Mouse (Mus musculus): ENCODE measurements at regions not wholly inside any gene's neighbourhood (a gene's known extent, or its start where the extent isn't known, plus 50 kb on each side); places are given as distances from the start of the nearest gene placed in this dataset.
"Not testable (repeated sequence)": the region's sequence is repeated elsewhere in the genome, so short reads cannot be mapped to it uniquely, and the experiment has no call there.

DNA sequence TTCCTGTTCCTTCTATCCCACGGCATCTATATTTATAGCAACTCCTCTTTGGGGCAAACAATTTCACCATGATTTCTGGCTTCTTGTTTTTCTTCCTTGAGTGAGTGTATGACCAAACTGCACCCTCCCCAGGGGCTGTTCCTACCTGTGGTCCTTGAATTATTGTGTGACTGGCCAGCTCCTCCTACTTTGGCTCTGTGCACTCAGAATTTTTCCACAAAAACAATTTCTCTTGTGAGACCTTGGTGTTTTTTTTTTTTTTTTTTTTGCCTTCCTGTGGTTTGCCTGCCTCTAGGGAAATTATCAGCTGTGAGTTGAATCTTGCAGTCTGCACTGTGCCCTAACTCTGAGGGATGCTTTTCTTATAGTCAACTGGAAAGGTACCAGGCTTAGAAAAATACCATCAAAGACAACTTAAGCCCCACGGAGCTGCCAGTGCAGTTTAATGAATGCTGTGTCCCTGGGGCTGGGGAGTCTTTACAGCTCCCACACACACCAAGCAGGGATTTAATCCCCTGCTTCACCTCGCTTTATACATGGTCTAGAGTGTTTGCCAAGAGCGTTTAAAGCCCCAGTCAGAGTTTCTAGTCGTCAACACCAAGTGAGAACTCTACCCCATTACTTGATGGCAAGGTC, 216.2 kb upstream of the Sesn3 start:
- no peak for DNase-seq

DNA sequence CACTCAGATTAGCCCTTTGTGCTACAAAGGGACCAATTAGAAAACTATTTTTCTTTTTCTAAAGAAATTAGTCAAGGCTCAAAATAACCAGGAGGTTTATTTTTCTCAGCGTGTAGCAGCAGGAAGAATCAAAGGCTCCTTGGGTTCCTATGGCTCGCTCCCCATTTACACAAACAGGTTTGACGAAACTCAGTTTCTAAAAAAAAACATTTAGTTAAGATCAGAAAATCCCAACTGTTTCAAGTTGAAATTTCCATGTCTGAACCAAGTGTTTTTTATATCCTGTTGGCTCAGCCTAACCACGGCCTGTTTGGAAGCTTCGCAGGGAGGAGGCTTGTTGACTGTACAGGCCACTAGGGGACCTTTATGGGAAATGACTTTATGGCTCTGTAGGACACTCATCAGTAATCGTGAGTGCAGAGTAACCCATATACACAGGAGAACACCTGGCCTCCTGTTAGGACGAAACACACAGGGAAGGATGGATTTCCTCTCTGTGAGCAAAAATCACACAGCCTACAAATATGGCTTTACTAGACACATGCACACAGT, 215.6 kb upstream of the Sesn3 start:
- DNase-seq, result no peak

DNA sequence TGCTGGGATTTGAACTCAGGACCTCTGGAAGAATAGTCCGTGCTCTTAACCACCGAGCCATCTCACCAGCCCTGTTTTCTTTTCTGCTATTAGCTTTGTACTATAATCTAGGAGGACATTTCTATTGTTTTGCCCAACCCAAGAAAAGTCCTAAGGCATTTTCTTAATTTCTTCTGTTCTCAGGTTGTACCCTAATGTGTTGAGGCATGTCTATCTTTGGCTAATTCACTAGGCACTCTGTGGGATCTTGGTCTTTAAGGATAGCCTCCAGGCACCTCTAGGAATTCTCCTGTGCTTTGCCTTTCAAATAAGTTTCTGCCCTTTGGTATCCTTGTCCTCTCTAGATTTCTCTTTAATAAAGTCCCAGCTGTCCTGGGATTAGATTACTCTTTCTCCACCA, 214.6 kb upstream of the Sesn3 start:
- DNase-seq, result no peak

DNA sequence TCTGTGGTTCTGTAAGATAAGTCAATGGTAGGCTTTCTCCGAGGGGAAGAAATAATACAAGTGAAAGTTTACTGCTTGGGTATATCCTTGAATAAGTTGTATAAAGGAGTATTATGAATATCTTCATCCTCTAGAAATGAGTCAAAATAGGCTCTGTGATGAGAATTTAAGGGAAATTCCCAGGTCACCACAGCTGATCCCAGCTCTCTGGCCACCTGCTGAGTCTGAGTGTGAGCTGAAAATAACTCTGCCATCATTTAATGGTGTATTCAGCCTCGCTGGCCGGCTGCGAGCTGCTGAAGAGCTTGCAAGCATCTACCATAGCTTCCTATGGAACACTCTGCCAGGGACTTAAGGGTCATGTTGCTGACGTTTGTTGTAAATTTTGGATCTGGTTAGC, 213.5 kb upstream of the Sesn3 start:
- DNase-seq, result no peak

DNA sequence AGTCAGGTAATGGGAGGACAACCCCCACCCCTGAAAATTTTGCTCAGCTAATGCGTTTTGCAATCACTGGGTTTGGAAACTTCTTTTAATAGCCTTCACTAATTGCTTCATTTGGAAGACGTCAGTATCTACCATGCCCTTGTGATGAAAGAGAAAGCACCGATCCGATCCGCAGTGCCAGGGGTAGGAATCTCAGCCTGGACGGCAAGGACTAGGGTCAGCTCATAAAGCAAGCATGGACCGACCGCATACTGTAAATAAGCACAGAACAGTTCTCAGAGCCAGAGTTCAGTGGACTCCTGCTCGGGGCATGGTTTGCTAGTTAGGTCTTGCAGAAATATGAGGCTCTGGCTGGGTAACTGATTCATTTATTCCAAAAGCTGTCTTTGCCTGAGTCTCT, 213.0 kb upstream of the Sesn3 start:
- DNase-seq, result no peak

DNA sequence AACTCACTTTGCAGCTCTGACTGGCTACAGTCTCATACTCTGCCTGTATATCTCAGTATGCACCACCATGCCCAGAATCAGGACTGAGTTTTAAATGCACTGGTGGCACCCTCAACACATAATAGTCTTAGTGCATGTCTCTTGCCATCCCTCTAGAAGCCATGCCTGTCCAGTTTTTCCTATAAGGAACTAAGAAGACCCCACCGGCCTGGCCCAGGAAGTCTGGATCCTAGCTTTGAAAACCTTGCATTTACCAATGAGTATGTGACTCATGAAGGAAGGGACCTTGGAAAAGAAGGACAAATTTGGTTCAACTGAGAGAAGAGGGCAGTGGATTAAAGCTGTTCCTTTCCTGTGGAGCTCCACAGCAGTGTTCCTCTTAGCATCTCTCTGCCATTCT, 212.2 kb upstream of the Sesn3 start:
- DNase-seq, result no peak

DNA sequence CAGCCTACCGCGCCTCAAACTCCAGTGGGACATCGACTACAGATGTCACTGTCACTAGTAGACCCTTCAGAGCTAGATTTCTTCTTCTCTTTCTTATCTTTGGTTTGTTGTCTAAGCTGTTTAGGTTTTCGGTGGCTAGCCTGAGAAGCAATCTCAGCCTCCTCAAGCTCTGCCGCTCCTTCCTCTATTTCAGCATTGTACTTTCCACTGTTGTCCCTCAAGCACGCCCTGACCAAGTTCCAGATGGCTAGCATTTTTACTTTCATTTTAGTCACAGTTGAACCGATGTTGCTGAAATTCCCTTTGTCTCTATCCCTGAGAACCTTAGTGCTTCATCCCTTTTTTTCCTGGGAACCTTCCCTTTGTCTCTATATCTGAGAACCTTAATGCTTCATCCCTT, 208.1 kb upstream of the Sesn3 start:
- not testable (repeated sequence) for DNase-seq

DNA sequence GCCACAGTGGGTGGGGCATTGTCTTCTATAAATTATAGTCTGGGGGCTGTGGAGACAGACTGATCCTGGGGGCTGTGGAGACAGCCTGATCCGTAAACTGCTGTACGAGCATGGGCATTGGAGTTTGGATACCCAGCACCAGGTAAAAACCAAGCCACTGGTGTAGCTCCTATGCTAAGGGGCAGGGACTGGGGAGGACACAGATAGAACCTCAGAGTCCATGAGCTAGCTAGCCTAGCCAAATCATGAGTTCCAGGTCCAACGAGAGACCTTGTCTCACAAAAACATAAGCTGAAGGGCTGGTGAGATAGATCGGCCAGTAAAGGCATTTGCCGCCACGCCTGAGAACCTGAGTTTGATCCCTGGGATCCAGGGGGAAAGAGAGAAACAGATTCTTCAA, 205.8 kb upstream of the Sesn3 start:
- no peak for DNase-seq

DNA sequence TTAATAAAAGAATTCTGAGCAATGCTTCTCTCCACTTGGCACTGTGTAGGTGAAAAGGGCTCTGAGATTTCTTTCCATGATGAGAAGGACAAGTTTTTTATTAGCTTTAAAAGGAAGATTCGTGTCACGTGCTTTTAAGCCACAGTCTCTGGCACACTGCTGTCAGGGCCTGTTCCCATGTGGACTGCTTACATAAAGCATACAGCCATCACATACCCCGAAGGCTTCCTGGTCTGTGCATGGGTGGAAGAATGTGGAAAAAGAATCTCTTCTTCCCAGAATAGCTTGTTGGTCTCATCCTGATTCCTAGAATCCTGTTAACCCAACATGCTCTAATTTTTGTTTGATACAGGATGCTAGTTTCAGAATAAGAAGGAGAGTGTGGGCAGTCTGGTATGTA, 205.1 kb upstream of the Sesn3 start:
- no peak for DNase-seq

DNA sequence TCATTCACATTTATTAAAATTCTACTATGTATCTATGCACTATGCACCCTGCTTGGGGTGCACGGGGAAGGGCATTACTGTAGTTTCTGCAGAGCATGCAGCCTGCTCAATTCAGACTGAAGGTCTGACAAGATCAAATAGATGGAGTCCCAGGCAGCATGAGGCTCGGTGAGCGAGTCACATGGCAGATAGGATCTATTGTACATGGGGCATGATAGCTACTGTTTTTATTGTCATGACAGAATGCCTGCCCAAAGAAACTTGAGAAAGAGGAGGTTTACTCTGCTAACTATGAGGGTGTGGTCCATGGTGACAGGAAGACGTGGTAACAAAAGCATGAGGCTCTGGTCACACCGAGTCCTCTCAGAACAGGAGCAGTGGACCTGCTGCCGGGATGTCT, 203.1 kb upstream of the Sesn3 start:
- DNase-seq, result no peak

DNA sequence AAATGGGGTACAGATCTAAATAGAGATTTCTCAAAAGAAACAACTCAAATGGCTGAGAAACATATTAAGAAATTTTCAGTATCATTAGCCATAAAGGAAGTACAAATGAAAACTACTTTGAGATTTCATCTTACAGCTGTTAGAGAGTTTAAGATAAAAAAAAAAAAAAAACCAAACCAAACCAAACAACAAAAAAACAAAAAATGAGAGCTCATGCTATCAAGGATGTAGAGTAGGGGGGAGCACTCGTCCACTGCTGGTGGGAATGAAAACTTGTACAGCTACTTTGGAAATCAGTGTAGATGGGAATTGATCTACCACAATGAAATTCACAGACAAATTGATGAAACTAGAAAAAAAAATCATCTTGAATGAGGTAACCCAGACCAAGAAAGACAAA, 201.9 kb upstream of the Sesn3 start:
- DNase-seq, result no peak

DNA sequence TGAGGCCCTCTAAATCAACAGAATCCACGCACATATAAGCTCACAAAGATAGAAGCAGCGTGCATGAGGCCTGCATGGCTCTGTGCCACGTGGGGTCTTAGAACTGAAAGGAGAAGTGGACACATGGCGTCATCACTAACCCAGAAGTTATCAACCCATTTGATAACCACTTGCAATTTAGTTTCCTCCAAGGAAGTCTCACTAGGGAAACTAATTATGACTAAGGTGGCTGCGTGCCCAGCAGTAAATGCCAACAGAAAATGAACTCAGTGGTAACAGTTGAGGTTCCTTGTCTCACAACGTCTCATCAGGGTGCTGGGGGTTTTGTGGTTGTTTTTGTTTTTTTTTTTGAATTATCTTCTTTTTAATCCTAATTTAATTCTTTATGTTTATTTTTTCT, 200.6 kb upstream of the Sesn3 start:
- DNase-seq, result no peak

DNA sequence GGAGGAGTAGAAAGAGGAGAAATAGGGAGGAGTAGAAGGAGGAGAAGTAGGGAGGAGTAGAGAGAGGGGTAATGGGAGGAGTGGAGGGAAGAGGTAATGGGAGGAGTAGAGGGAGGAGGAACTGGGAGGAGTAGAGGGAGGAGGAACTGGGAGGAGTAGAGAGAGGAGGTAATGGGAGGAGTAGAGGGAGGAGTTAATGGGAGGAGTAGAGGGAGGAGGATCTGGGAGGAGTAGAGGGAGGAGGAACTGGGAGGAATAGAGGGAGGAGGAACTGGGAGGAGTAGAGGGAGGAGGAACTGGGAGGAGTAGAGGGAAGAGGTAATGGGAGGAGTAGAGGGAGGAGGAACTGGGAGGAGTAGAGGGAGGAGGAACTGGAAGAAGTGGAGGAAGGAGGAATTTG, 200.0 kb upstream of the Sesn3 start:
- DNase-seq, result not testable (repeated sequence)

DNA sequence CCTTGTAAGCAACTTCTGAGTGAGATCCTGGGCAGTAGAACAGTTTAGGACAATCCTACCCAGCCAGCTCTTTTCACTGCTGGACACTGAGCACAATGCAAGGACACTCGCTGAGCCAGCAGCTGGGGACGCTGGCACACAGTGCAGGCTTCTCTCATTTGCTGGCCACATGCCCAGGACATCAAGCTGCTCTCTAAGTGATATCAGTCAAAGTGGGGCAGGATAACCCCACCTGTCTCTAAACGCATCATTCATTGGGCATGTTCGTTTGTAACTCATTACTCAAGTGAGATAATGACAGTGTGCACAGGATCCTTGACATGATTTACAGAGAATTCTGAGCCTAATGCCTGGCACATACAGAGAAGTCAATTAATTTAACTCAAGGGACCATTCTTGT, 199.4 kb upstream of the Sesn3 start:
- peak; percentile 64 for DNase-seq

DNA sequence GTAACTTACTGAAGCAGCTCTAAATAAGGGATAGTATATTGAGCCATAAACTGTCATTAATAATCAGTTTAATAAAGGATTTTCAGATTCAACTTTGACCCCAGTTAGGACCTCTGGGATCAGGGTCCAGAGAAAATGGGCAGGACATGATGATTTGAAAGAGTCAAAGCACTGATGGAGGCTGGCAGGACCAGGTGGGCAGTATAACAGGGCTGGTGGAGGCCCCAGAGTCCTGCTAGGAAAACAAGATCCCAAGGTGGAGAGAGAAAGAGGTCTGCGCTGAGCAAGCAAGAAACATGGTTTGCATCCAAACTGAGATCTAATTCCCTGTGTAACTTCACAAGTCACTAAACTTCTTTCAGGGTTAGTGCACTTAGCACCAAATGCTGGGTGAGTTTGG, 199.0 kb upstream of the Sesn3 start:
- DNase-seq, result no peak

DNA sequence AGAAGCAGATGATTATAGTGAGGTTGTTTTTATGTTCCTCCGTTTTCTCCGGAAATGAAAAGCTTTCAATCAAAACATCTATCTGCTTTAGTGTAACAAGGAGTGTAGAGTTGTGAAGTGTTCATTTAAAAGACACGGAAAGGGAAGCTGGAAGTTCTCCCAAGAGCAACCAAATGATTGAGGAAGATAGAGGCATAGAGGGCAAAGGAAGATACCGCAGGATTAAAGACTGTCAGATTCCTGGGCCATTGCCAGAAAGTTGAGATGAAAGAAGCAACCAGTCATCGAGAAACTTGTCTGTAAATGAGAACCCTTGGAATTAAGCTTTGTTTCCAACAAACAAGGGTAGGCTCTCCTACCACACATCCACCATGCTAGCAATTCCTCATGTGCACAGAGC, 198.1 kb upstream of the Sesn3 start:
- no peak for DNase-seq

DNA sequence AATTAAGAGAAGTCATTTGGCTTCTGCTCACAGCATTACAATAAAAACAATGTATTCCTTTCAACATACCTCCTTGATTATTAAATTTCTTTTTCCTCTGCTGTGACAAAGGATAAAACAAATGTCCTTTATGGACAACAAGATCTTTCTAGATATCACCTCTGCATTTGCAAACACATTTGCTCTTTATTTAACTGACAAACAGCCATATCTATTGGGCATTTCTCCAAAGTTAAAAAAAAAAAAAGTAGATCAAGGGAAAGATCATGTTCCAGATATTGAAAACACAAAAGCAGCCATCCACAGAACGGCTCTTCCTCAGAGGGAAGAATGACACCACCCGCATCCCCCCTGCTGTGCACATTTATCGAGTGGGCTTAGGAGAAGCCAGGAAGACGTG, 193.7 kb upstream of the Sesn3 start:
- DNase-seq, result no peak

DNA sequence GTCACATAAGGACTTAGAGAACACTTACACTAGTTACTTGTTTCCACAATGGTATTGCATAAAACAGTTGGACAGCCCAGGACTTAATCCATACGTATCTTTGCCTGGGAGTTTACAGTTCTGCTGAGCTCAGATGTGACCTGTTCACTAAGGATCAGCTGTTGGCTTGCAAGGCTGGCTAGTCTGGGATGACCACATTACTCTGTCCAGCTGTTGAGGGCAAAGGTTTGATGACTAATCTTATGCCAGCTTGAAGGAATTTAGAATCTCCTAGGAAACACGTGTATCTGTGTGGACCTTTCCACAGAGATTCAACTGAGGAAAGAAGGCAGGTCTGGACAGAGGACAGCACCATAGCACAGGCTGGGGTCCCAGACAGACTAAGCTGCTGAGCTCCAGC, 188.7 kb upstream of the Sesn3 start:
- no peak for DNase-seq

DNA sequence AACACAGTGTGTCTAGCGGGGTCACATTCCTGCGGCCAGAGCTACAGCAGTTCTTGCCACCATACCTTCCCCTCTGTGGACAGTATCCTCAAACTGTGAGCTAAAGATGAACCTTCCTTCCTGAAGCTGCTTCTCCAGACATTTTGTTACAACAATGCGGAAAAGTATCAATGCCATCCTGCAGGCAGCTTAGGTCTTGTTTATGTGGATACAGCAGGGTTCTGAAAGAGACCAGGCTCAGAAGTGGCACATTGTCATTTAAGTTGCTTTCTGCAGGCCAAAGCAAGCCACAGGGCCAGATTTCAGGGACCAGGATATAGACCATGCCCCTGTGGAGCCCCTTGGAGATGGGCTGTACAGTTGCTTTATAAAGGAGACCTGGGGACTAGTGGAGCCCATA, 188.3 kb upstream of the Sesn3 start:
- no peak for DNase-seq

DNA sequence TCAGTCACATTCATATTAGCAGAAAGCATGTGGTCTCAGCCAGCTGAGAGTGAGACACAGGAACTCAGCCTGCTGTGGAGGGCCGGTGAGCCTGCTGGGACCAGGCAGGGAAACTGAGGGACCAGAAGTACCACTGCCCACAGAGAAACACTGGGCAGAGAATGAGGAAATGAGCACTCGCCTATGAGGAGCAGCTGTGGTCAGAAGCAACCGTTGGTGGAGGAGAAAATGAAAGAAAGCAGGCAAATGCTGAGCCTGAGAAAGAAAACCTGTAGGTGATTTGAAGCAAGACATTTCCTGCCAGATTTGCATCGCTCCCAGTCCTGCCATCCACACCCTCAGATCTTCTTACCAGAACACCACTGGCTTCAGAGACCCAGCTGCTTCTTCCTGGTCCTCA, 187.0 kb upstream of the Sesn3 start:
- no peak for DNase-seq

DNA sequence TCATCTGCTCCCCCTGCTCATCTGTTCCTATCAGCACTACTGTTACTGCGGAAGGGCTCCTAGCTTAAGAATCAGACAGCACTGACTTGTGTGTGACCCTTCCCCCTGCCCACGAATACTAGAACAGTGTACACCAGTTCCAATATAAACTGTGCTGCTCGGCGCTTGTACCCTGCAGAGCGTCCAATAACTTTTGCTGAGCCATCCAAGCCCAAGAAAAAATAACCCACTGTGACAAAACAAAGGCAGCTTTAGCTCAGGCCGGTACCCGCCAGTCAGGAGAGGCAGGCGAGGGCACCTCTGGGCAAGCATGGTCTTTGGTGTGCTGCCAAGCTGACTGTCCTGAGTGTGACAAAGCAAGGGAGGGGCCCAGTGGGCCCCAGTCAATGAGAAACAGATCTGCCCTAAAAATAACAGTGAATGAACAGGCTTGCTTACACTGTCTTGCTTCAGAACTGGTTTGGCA, 185.0 kb upstream of the Sesn3 start:
- DNase-seq, result no peak

DNA sequence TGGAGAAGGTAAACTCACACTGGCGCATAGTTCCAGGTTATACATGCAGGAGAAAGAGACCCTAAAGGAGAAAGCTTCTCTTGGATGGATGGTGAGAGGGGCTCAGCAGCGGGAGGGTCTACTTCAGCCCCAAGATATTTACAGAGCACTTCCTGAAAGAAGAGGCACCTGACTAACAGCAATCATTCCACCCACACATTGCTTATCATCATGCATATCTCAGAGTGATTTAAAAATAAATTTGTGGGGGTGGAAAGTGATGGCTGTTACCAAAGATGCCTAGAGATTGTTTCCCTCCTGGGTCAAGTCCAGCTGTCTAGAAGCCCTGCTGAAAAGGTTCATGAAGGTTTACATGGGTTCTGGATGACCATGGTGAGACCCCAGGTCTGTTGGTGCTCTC, 184.4 kb upstream of the Sesn3 start:
- DNase-seq, result no peak

DNA sequence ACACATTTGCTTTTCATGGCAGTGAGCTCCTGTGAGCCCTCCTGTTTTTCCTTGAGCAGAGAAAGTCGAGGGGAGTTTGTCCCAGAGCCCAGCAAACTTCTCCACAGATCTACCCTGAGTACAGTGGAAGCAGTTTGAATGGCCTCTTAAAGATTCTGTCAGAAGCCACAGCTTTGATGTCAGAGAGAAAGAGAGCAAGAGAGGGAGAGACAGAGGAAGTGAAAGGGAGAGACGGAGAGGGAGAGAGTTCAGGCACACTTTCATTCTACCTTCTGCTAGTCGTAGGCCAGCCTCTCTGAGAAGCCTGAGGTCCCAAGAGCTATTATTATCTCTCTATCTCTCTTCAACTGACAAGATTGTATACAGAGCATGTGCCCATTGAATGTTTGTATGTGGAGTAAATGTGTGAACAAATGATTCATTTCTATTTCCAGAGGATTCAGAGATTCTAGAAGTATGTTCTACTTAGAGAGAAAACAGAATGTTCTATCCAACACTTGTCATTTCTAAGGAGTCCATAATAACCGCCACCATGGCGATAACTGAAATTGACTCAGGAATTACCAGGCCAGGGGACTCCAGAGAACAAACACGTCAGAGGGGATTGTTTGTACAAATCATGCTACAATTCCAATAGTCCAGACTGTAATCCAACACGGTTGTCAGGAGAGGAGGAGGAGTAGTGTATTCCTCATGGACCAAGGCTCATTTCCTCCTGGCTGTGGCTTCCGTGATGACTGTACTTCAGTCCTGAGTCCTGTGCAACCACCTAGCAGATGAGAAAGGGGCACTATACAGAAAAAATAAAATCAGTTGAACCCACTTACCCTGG, 183.6 kb upstream of the Sesn3 start:
- DNase-seq, result no peak

DNA sequence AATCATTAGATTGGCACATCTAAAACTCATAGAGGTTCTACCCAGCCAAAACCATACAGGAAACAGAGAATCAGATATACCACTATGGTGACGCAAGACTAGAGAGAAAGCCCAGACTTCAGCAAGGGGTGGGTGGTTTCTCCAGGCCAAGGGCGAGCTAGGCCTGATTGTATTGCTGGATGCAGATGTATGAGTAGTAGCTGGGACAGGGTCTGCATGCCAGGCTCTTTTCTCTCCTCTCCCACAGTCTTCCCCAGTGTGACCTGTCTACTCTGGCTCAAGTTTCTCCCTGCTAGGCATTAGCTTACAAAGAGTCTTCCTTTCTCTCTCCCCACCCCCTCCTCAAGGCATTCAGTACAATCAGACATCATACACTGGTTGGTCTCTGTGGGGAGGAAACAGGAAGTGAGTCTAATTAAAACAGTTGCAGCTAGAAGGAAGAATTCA, 181.8 kb upstream of the Sesn3 start:
- DNase-seq, result no peak

All from gastrocnemius, postnatal 25 days (tissue).